Mouse (Mus musculus) olfactory bulb, adult 2 months (tissue): ENCODE measurements around the gene Atg101.

Experiments
- CTCF ChIP-seq: fragments of 200-500 bp; IDR thresholded peaks from 2 replicates; pipeline ENCODE4 v1.5.1; 2012; ENCODE audit warnings: low read depth, mild to moderate bottlenecking, low read length, moderate library complexity; ENCODE audit not compliant: insufficient read depth
- POLR2A ChIP-seq: fragments of 200-500 bp; IDR thresholded peaks from 2 replicates; pipeline ENCODE4 v1.6.1; 2012; ENCODE audit warnings: mild to moderate bottlenecking, low read depth, low read length, moderate library complexity; ENCODE audit not compliant: insufficient read depth

DNA sequence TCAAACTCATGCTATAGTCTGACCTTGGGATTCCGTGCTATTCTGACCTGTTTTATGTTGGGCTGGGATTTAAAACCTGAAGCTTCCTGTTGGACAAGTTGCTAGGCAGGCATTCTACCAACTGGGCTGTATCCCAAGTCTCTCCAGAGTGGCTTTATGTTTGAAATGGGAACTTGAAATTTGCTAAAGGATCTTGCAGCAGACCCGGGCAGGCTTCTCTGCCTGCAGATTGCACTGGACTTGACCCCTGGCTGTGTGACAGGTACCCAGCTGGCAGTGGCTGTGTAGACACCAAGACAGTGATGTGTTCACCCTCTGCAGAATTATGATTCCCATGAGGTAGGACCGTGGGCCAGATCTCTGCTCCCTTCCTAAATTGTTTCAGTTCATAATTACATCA, 7.9 kb downstream of the Atg101 start:
- TF ChIP-seq CTCF (no peak), POLR2A (no peak)
